Mouse (Mus musculus): ENCODE data around the gene Wfdc12. TPM values are rescaled to one million over a fixed set of nuclear protein-coding genes. Genes with fewer than 3 reads are reported as not detected.

Gene Wfdc12
- polyA plus RNA-seq, 1 experiment from 2014 or later = not detected

GRCm38 (mm10) chr2:164167752-164168570 lies 22.4 kb downstream of the Wfdc12 start:
- peak overlapping the region; percentile 56 for H3K4me2 ChIP-seq (replicated peaks; ENCODE audit: low read depth, low read length)
- peak overlapping the region; percentile 34 for H3K4me3 ChIP-seq (ENCODE audit: low read length)
- no peaks in the 10 kb centered on the region for H3K36me3 ChIP-seq (ENCODE audit: insufficient read depth, low read length)
- H3K27ac ChIP-seq (ENCODE audit: low read length) = no peak overlapping the region
- no peak overlapping the region; the same call in 1 of the 2 replicates for H3K9ac ChIP-seq (replicated peaks; ENCODE audit: low read length)
- WGBS = 10% methylated on average over 90 of the region's 90 CpGs
- H3K27me3 ChIP-seq (ENCODE audit: insufficient read depth, low read length) = peaks cover 60% of the 10 kb centered on the region
- H3K4me1 ChIP-seq (ENCODE audit: insufficient read depth, low read length) = peaks cover 15% of the 10 kb centered on the region
- ATAC-seq (ENCODE audit: low FRiP score, low TSS enrichment) = peak; percentile 43; the same call in 1 of the 2 replicates
- no peaks in the 10 kb centered on the region for H3K9me3 ChIP-seq (ENCODE audit: low read length)

GRCm38 (mm10) chr2:164164941-164165340 lies 25.5 kb downstream of the Wfdc12 start:
- no peak overlapping the region for H3K4me3 ChIP-seq (ENCODE audit: low read length)
- ATAC-seq (ENCODE audit: low FRiP score, low TSS enrichment) = no peak
- WGBS = 90% methylated on average over 5 of the region's 5 CpGs

GRCm38 (mm10) chr2:164161515-164162055 lies 28.8 kb downstream of the Wfdc12 start:
- Histone ChIP-seq H3K9ac (replicated peaks; ENCODE audit: low read length) (no peak overlapping the region), H3K36me3 (ENCODE audit: insufficient read depth, low read length) (no peaks in the 10 kb centered on the region), H3K4me3 (ENCODE audit: low read length) (no peak overlapping the region), H3K27me3 (ENCODE audit: insufficient read depth, low read length) (peaks cover 5% of the 10 kb centered on the region; the same call in 1 of the 2 replicates), H3K4me1 (ENCODE audit: insufficient read depth, low read length) (no peaks in the 10 kb centered on the region), H3K4me2 (replicated peaks; ENCODE audit: low read depth, low read length) (no peak overlapping the region), H3K27ac (ENCODE audit: low read length) (no peak overlapping the region), H3K9me3 (ENCODE audit: low read length) (no peaks in the 10 kb centered on the region)
- WGBS = 69% methylated on average over 11 of the region's 11 CpGs
- no peak for ATAC-seq (ENCODE audit: low FRiP score, low TSS enrichment)

More at GRCm38 (mm10) chr2:164164941-164165340, 25.5 kb downstream of the Wfdc12 start:
- no peak overlapping the region for H3K27ac ChIP-seq (ENCODE audit: low read length)
- no peaks in the 10 kb centered on the region for H3K36me3 ChIP-seq (ENCODE audit: insufficient read depth, low read length)
- peaks cover 39% of the 10 kb centered on the region for H3K27me3 ChIP-seq (ENCODE audit: insufficient read depth, low read length)
- H3K4me2 ChIP-seq (replicated peaks; ENCODE audit: low read depth, low read length) = no peak overlapping the region
- H3K4me1 ChIP-seq (ENCODE audit: insufficient read depth, low read length) = peaks cover 8% of the 10 kb centered on the region
- H3K9me3 ChIP-seq (ENCODE audit: low read length) = no peaks in the 10 kb centered on the region
- no peak overlapping the region for H3K9ac ChIP-seq (replicated peaks; ENCODE audit: low read length)

- H3K9me3 ChIP-seq (ENCODE audit: low read length) = no peaks in the 10 kb centered on the region
- ATAC-seq (ENCODE audit: low FRiP score, low TSS enrichment) = no peak
- WGBS = 74% methylated on average over 2 of the region's 2 CpGs
- H3K27ac ChIP-seq (ENCODE audit: low read length) = no peak overlapping the region
- H3K4me3 ChIP-seq (ENCODE audit: low read length) = no peak overlapping the region
- H3K27me3 ChIP-seq (ENCODE audit: insufficient read depth, low read length) = no peaks in the 10 kb centered on the region
- H3K4me2 ChIP-seq (replicated peaks; ENCODE audit: low read depth, low read length) = no peak overlapping the region
- no peaks in the 10 kb centered on the region for H3K4me1 ChIP-seq (ENCODE audit: insufficient read depth, low read length)
- no peaks in the 10 kb centered on the region for H3K36me3 ChIP-seq (ENCODE audit: insufficient read depth, low read length)
- no peak overlapping the region for H3K9ac ChIP-seq (replicated peaks; ENCODE audit: low read length)
These were observed 31.6 kb downstream of the Wfdc12 start for GRCm38 (mm10) chr2:164158838-164159237.

GRCm38 (mm10) chr2:164156158-164156557 lies 34.2 kb downstream of the Wfdc12 start:
- Histone ChIP-seq H3K9me3 (ENCODE audit: low read length) (no peaks in the 10 kb centered on the region), H3K4me1 (ENCODE audit: insufficient read depth, low read length) (no peaks in the 10 kb centered on the region), H3K27ac (ENCODE audit: low read length) (no peak overlapping the region), H3K4me2 (replicated peaks; ENCODE audit: low read depth, low read length) (no peak overlapping the region), H3K4me3 (ENCODE audit: low read length) (no peak overlapping the region), H3K36me3 (ENCODE audit: insufficient read depth, low read length) (peaks cover 17% of the 10 kb centered on the region), H3K27me3 (ENCODE audit: insufficient read depth, low read length) (no peaks in the 10 kb centered on the region), H3K9ac (replicated peaks; ENCODE audit: low read length) (no peak overlapping the region)
- ATAC-seq (ENCODE audit: low FRiP score, low TSS enrichment) = no peak
- 83% methylated on average over 7 of the region's 7 CpGs for WGBS

GRCm38 (mm10) chr2:164154007-164154406 lies 36.4 kb downstream of the Wfdc12 start:
- H3K4me3 ChIP-seq (ENCODE audit: low read length) = no peak overlapping the region
- peaks cover 17% of the 10 kb centered on the region for H3K36me3 ChIP-seq (ENCODE audit: insufficient read depth, low read length)
- H3K27me3 ChIP-seq (ENCODE audit: insufficient read depth, low read length) = no peaks in the 10 kb centered on the region
- no peak for ATAC-seq (ENCODE audit: low FRiP score, low TSS enrichment)
- peaks cover 11% of the 10 kb centered on the region; the same call in 1 of the 2 replicates for H3K4me1 ChIP-seq (ENCODE audit: insufficient read depth, low read length)
- H3K27ac ChIP-seq (ENCODE audit: low read length) = no peak overlapping the region
- 89% methylated on average over 10 of the region's 10 CpGs for WGBS
- no peaks in the 10 kb centered on the region for H3K9me3 ChIP-seq (ENCODE audit: low read length)
- no peak overlapping the region for H3K9ac ChIP-seq (replicated peaks; ENCODE audit: low read length)
- H3K4me2 ChIP-seq (replicated peaks; ENCODE audit: low read depth, low read length) = no peak overlapping the region

GRCm38 (mm10) chr2:164152341-164152740 lies 38.1 kb downstream of the Wfdc12 start:
- WGBS = 91% methylated on average over 11 of the region's 11 CpGs

GRCm38 (mm10) chr2:164150086-164150760 lies 40.2 kb downstream of the Wfdc12 start:
- Histone ChIP-seq H3K9ac (replicated peaks; ENCODE audit: low read length) (no peak overlapping the region), H3K36me3 (ENCODE audit: insufficient read depth, low read length) (peaks cover 17% of the 10 kb centered on the region), H3K27me3 (ENCODE audit: insufficient read depth, low read length) (no peaks in the 10 kb centered on the region), H3K4me3 (ENCODE audit: low read length) (no peak overlapping the region), H3K9me3 (ENCODE audit: low read length) (no peaks in the 10 kb centered on the region), H3K4me2 (replicated peaks; ENCODE audit: low read depth, low read length) (no peak overlapping the region), H3K27ac (ENCODE audit: low read length) (0 out of 2 replicates have a peak overlapping the region, but pooled peaks have one; percentile 36), H3K4me1 (ENCODE audit: insufficient read depth, low read length) (peaks cover 11% of the 10 kb centered on the region; the same call in 1 of the 2 replicates)
- no peak for ATAC-seq (ENCODE audit: low FRiP score, low TSS enrichment)
- WGBS = 24% methylated on average over 14 of the region's 14 CpGs

More at GRCm38 (mm10) chr2:164152341-164152740, 38.1 kb downstream of the Wfdc12 start:
- Histone ChIP-seq H3K4me3 (ENCODE audit: low read length) (no peak overlapping the region), H3K4me2 (replicated peaks; ENCODE audit: low read depth, low read length) (no peak overlapping the region), H3K36me3 (ENCODE audit: insufficient read depth, low read length) (peaks cover 17% of the 10 kb centered on the region), H3K9ac (replicated peaks; ENCODE audit: low read length) (no peak overlapping the region), H3K27ac (ENCODE audit: low read length) (no peak overlapping the region), H3K27me3 (ENCODE audit: insufficient read depth, low read length) (no peaks in the 10 kb centered on the region), H3K9me3 (ENCODE audit: low read length) (no peaks in the 10 kb centered on the region), H3K4me1 (ENCODE audit: insufficient read depth, low read length) (peaks cover 11% of the 10 kb centered on the region; the same call in 1 of the 2 replicates)
- ATAC-seq (ENCODE audit: low FRiP score, low TSS enrichment) = no peak

- no peaks in the 10 kb centered on the region for H3K9me3 ChIP-seq (ENCODE audit: low read length)
- H3K27ac ChIP-seq (ENCODE audit: low read length) = no peak overlapping the region
- H3K4me3 ChIP-seq (ENCODE audit: low read length) = no peak overlapping the region
- no peak overlapping the region for H3K9ac ChIP-seq (replicated peaks; ENCODE audit: low read length)
- H3K4me1 ChIP-seq (ENCODE audit: insufficient read depth, low read length) = peaks cover 20% of the 10 kb centered on the region
- H3K4me2 ChIP-seq (replicated peaks; ENCODE audit: low read depth, low read length) = no peak overlapping the region
- WGBS = 96% methylated on average over 12 of the region's 12 CpGs
- no peaks in the 10 kb centered on the region for H3K27me3 ChIP-seq (ENCODE audit: insufficient read depth, low read length)
- H3K36me3 ChIP-seq (ENCODE audit: insufficient read depth, low read length) = peaks cover 1% of the 10 kb centered on the region; the same call in 1 of the 2 replicates
- ATAC-seq (ENCODE audit: low FRiP score, low TSS enrichment) = no peak
These were observed 43.9 kb downstream of the Wfdc12 start for GRCm38 (mm10) chr2:164146556-164146955.
